Mouse (Mus musculus) myocyte (in vitro differentiated cells): Measurements from ENCODE around the gene Il4i1.

Source experiments
- E2F4 ChIP-seq: IDR thresholded peaks from one replicate; pipeline ENCODE4 v1.6.1; 2011; ENCODE audit warnings: mild to moderate bottlenecking, control low read depth, moderate library complexity; ENCODE audit not compliant: insufficient read depth
- MAX ChIP-seq: IDR thresholded peaks from one replicate; pipeline ENCODE4 v1.6.1; 2011; ENCODE audit warnings: low read depth, mild to moderate bottlenecking, control low read depth

DNA sequence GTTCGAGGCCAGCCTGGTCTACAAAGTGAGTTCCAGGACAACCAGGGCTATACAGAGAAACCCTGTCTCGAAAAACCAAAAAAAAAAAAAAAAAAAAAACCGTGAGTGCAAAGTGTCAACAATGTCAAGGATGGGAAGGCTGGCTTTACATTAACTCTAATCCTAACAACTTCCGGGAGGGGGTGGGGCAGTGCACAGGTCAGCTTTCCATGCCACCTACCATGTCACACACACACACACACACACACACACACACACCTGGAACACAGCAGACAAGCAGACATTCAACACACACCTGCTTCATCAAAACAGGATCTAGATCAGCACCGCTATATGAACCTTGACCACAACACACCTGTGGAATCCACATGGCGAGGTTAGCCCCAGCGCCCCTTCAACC is 74.0 kb downstream of the Il4i1 start:
- TF ChIP-seq MAX: no peak
- no peak for TF ChIP-seq E2F4
